Comparison of ENCODE assay signal across 8 mouse cellular contexts in the genomic region with DNA sequence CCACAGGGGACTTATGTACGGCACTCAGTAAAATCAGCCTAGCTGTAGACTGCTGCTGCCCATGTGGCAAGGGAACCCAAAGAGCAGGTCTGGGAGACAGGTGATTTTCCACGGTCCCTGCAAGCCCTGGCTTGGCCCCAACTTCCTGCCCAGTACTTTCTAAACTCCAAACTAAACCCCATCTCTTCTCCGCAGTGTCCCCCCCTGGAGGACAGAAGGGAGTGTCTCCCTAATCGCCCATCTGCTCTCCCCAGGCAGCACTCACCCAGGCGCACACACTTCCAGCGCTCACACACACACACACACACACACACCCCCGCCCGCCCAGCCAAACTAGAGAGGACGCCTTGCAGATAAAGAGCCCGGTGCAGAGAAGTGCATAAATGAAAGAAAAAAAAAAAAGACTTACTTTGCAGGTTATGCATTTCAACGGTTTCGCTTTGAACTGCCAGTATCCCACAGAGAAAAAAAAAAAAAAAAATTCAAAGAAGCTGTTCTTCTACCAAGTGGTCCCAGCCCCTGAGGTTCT.
DNase-seq lines count a peak whose midpoint lies in the region; ATAC-seq and TF ChIP-seq lines count a peak whose summit lies in the region.

No protein-coding gene starts in this region.

- CTCF ChIA-PET in Patski (lab: Charles Lee): interaction anchor here (0.6 to 0.9 kb wide), 2 partner anchors 229 to 860 kb away, joined by 3 to 4 read pairs; no protein-coding TSS in a partner anchor

- TF ChIP-seq CTCF in Patski (IDR thresholded peaks at IDR 0.05): peak; percentile 48

- POLR2A ChIA-PET in Patski (lab: Charles Lee): interaction anchor here (0.6 to 1.7 kb wide), 10 partner anchors 14 to 803 kb away, joined by 3 to 6 read pairs (median 4); no protein-coding TSS in a partner anchor

- H3K27me3 ChIP-seq in Patski: no peaks in the 10 kb centered on the region

- ATAC-seq in Patski: no peak
- ATAC-seq in megakaryocyte progenitor cell, adult 5-6 weeks (replicated peaks; ENCODE audit: poor library complexity): peak; percentile 72

- in situ Hi-C loops in Patski (cut with MboI; ENCODE audit: low pct_unique_long_range_greater_than_20kb): loop anchor here (10.0 to 25.0 kb wide), 3 partner anchors 159 to 532 kb away; no protein-coding TSS in a partner anchor

- DNase-seq in Patski (ENCODE audit: low read depth, low spot score): no peak
- DNase-seq in cerebellum, postnatal 14 days: peak; percentile 79
- DNase-seq in gastrocnemius, adult 18-20 months (ENCODE audit: low spot score): peak; percentile 51
- peak; percentile 84 for DNase-seq in induced T-regulatory cell, adult 2 months (ENCODE audit: low read depth)
- peak; percentile 49 to 84 for DNase-seq in left cerebral cortex, adult 8-10 months (ENCODE audit: low spot score in 2 of 2)
- DNase-seq in right cerebral cortex, postnatal 14 days: peak; percentile 68
- DNase-seq in urinary bladder, postnatal 14 days (ENCODE audit: low spot score): peak; percentile 84
